Mouse (Mus musculus): ENCODE data around the gene Rbfox3.

Gene Rbfox3

DNA sequence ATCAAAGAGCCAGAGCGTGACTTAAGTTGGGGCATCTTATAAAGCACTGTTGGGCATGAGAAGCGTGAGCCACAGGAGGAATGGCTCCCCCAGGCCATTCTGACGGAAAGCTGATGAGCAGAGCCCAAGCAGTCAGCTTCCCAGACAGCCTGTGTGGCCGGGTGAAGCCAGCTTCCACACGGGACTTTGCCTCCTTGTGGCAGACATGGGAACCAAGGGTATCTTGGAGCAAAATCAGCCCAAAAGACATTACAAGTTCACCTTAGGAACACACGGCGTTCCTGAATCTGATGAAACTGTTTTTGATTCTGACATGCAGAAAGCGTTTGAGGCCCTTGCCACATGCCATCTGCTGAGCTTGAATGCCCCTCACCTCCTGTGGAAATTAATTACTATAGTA, 303.5 kb downstream of the Rbfox3 start:
- DNase-seq (ENCODE audit: low spot score in 2 of 2): no peak

DNA sequence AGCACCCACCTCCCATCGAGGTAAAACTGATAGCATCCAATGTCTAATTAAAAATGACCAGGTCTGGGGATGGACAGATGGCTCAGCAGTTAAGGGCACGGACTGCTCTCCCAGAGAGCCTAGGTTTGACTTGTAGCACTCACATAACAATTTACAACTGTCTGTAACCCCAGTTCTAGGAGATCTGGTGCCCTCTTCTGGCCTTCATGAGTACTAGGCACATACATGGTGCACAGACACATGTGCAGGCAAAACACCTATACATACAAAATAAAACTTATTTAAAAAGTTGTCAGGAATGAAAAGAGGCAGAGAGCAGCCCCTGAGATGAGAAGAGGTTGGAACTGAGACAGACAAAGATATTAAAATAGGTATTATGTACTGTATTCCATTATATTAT, 305.8 kb downstream of the Rbfox3 start:
- no peak for DNase-seq (ENCODE audit: low spot score in 2 of 2)

DNA sequence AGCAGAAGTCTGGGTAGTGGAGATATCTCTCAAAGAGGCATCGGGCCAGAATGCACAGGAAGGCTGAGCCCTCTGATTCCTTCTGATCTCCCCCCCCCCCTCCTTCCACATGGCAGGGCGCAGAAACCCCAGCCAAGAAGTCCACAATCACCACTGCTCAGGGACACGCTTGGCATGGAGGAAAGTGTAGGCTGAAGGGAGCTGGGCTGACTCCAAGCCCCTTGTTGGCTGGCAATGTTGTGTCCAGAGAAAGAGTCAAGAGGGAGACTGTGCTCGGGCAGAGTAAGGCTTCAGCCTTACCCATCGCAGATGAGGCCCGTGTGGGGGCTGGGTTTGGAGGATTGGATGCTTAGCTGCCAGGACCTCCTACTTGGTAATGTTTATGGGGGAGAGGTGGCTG, 307.2 kb downstream of the Rbfox3 start:
- no peak for DNase-seq (ENCODE audit: low spot score in 2 of 2)

DNA sequence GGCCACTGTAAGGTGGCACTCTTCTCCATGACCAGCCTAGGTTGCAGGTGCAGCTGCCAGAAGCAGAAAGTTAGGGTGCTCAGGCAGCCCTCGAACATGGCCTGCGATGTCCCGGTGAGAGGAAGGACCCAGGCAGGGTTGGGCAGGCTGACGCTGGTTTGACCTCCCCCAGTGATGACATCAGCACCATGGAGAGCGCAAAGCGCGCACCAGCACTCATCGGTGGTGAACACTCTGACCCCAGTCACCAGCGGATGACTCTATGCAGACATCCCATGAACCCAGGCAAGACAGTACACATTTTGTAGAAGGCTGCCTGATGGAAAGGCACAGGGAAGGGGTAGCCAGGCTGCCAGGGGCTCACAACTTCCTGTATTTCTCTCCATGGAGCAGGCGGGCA, 308.3 kb downstream of the Rbfox3 start:
- DNase-seq (ENCODE audit: low spot score in 2 of 2): no peak

DNA sequence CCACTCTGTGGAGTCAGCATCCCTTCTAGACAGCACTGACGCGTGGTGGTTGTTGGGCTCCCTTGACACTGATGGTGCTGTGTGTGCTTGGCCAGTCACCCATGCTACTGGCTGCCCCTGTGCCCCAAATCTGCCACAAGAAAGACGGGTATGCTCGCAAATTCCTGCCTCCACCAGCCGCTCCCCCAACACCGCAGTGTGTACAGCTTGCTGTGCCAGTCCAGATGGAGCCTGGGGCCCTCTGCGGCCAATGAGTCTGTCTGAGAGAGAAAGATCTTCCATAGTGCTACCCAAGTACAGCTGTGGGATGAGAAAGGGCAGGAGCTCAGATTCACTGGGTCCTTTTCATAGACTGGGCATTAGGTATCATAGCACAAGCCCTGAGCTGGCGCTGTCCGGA, 309.9 kb downstream of the Rbfox3 start:
- DNase-seq (ENCODE audit: low spot score in 2 of 2): no peak

DNA sequence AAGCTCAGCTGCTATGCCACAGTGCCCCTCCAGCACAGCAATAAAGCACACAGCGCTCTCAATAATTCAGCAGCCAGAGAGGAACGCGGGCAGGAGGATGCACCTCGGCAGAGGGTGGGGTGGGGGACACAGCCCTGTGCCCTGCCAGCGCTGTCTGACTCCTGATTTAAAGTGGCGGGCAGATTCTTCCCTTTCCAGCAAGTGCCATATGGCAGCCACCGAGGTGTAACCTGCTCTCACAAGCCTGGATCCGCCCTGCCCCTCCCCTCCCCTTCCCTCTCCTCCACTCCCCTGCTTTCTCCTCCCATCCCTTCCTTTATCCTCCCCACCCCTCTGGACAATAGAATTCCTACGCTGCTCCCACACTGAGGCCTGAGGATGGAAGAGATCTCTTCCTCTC, 311.2 kb downstream of the Rbfox3 start:
- no peak for DNase-seq (ENCODE audit: low spot score in 2 of 2)

DNA sequence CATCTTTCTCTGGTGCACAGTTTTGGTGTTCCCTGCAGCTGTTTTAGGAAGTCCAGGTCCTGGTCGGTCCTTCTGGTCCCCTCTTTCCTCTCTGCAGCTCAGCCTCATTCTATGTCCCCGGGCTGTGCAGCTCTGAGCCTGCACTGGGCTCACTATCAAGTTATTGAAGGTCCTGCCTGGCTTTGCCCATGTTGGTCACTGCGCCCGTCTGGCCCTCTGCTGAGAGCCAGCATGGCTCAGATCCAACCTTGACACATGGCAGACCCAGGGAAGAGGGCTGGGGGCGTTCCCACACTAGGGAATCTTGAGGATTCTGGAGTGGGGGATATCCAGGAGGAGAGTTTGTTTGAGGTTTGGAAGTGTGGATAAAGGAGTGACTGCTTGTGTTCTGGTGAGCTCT, 312.7 kb downstream of the Rbfox3 start:
- DNase-seq (ENCODE audit: low spot score in 2 of 2): no peak

DNA sequence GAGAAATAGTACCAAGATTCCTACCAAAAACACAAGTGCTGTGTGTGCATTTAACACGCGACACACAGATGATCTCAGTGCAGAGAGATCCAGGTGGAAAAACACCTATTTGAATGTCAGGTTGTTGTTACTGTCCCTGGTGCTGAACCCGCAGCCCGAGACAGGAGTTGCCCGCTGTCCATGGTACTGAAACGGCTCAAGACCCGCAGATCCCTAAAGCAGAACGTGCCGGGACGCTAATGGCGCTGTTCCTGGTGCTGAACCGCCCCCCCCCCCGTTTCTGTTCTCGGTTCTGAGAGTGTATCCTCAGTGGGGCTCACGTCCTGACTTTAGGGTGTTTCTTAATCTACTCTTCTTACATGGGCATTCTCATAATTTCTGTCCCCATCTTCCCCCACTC, 326.6 kb downstream of the Rbfox3 start:
- no peak for DNase-seq (ENCODE audit: low spot score in 2 of 2)

DNA sequence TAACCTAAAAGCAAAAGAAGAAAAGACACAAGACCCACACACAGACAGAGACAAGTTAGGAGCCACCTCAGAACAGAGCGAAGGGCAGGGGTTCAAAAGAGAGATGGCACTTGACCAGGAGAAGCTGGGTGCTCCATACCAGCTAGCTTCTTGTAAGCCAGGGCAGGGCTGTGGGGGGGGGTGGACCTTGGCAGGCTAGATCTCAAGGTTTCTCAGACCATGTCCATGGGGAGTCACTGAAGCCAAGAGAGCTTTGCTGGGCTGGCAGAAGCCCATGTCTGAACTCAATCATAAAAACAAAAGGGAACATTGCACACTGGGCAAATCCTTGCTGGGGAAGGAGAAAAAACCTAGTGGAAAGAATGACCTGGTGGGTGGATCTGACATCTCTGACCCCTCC, 327.4 kb downstream of the Rbfox3 start:
- DNase-seq (ENCODE audit: low spot score in 2 of 2): no peak

DNA sequence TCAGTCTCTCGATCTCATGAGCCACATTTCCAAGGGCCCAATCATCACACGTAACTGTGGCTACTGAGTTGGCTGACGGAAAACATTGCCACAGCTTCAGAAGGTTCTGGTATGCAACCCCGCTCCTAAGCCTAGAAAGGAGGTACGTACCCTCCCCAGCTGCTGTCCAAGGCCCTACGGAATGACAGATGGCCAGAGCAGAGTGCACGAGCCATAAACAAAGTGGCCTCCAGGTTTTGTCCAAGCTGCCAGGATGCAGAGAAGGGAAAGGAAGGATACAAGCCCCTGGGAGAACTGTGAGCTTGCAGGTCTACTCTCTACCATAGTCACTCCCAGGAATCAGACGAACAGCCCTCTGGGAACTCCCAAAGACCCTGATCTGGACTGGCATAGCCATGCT, 327.8 kb downstream of the Rbfox3 start:
- no peak for DNase-seq (ENCODE audit: low spot score in 2 of 2)

DNA sequence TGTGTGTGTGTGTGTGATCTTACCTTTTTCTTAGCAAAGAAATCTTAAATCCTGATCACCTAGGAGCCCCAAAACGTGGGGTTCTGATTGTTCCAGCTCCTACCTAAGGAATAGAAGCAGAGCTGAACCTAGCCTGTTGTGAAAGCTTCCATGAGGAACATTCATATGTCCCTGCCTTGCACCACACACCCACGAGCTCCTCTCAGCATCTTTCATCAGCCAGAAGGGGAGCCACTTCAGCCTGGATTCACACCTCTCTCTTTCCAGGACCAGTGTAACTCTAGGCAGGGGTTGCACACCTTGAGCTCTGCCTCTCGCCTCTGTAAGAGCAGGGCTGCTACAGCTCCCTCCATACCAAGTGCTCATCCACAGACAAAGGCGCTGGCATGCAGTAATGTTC, 330.4 kb downstream of the Rbfox3 start:
- DNase-seq (ENCODE audit: low spot score in 2 of 2): peak in 1 of 2 experiments; percentile 37

DNA sequence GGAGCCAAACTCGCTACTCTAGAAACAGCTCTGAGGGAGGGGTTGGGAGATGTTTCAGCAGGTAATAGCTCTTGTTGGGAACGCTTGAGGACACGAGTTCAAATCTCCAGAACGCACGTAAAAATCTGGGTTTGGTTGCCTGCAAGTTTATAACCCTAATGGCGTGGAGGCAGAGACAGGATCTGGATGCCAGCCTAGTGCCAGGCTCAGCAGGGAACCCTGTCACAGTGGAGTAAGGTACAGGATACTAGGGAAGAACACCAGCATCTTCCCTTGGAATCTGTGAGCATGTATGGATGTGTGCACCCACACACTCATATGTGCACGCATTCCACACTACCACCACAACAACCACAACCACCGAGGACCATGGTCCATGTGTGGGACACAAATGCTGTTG, 331.8 kb downstream of the Rbfox3 start:
- DNase-seq (ENCODE audit: low spot score in 2 of 2): no peak

DNA sequence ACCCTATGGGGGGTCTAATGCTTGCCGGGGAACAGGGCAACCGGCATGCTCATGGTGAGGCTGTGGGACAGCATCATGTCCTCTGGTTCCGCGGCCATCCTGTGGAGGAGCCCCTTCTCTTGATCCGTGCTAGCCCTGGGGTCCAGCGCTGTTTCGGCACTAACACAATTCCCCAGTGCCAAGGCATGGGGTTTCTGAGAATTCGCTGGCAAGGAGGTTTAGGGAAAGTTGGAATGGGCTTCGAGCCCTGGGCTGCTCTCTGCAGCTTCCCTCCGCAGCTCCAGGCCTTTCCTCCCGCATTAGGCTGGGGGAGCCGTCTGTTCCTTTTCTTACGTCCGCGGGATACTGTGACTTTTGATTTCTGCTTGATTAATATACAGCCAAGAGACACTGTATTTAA, 334.1 kb downstream of the Rbfox3 start:
- DNase-seq (ENCODE audit: low spot score in 2 of 2): no peak

DNA sequence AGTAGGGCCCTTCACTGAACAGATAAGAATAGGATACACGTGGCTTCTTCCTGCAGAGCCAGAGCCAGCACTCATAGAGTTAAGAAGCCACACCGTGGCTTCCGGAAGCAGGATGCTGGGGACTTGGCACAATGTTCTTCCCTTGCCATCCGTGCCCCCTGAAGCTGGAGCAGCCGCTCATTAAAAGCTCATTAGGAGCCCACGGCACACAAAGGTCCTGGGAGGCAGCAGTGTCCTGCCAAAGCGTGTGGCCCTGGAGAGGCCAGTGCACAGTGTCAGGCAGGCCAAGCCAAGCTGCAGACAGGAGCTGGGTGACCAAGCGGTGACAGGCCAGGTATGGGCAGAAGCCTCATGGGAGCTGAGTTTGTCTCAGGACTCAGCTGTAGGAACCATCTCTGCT, 334.8 kb downstream of the Rbfox3 start:
- DNase-seq (ENCODE audit: low spot score in 2 of 2): no peak

DNA sequence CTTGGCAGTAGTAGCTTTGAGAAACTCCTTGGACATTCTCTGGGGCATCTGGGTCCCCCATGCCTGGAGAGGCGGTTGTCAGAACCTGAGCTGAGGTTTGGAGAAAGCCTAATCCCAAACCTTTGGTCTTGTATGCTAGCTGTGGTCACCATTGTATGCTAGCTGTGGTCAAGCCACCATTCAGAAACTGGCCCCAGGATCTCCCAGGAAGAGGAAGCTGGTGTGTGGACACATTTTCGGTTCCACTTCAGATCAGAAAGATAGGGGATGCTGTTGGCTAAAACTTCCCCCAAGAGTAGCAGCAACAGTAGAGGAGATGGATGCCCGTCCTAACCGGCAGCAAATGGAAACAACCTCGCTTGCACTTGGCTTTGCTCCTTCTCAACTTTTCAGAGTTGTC, 337.0 kb downstream of the Rbfox3 start:
- no peak for DNase-seq (ENCODE audit: low spot score in 2 of 2)

DNA sequence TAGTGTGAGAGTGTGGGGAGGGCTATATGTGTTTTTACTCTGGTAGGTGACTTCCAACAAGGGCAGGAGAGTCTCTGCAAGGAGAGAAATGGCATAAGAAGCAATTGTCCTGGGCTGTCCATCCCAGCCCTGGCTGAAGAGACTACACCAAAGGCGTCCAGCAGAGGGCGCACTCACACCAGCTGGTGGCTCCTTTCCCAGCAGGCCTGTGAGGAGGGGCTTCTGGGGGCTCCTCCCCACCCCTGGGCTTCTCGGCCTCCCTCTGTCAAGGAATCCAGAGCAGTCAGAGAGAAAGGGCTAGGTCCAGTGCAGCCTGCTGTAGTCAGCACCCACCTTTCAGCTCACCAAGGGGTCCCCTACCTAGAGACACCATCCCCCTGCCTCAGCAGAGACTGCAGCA, 337.8 kb downstream of the Rbfox3 start:
- no peak for DNase-seq (ENCODE audit: low spot score in 2 of 2)

DNA sequence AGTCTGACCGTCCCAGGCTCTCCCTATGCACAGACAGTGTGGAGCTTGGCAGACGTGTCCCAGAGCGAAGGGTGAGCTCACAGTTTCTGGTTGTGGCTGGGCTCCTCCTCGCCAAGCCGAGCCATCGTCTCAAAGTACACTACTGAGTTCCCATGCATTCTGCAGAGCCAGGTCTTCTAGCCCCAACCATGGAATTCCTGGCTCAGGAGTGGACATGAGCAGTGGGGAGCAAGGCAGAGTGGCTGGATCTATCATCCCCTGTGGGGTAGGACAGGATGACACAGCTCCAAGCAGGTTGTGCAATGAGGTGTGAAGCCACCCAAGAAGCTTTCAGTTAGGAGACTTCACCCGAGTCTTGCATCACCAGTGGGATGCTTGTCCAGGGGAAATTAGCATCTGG, 338.4 kb downstream of the Rbfox3 start:
- DNase-seq (ENCODE audit: low spot score in 2 of 2): no peak

DNA sequence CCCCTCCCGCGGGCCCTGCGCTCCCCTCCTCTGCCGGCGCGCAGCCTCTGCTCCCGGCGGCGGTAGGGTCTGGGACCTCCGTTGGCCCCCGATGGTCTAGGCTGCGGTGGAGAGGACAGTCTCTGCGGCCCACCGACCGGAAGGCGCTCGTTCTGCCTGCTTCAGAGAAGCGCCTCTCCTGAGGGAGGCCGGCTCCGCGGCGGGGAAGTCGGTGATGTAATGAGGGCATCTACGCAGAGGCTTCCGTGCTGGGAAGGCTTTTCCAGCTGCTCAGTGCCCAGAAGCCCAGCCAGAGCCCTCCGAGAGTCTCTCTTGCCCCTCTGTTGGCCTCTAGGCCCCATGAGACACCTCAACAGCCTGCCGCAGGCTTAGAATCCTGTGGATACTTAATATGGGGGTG, 341.2 kb downstream of the Rbfox3 start:
- DNase-seq (ENCODE audit: low spot score in 2 of 2): no peak

DNA sequence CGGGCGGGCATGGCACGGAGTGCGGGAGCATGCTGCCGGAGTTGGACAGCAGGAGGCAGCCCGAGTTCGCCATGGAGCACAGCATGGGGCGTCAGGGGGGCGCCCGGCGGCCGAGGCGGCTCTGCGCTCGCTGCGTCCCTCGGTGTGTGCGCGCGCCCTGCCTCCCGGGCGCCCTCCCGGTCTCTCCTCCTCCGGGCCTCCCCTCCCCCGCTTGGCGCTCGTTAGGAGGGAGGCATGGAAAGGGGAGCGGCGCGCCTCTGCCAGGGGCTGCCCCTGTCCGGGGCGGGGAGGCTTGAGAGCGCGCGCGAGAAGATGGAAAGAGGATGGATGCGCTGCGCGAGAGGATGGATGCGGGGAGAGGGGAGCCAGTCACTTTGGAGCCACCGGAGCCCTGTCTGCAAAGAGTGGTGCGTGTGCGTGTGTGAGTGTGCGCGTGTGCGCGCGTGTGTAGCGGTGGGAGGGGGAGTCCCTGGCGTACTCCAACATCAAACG, 341.8 kb downstream of the Rbfox3 start:
- DNase-seq (ENCODE audit: low spot score in 2 of 2): peak in 1 of 2 experiments; percentile 43

DNA sequence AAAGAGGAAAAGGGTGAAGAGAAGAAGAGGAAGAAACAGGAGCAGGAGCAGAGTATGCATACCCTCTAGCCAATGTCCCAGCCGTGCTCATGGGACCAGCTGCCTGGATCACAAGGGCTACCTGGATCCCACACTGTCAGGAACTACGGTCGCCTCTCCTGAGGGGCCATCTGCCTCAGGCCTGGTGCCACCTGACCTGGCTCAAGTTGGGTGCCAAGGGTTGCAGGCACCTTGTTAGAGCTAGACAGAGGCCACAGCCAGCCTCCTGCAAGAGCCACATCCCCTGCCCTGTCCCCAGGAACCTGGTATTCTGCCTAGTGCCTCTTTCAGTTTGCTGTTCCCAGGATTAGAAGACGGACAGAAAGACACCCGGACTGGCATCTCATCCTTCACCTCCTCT, 347.5 kb downstream of the Rbfox3 start:
- DNase-seq (ENCODE audit: low spot score in 2 of 2): no peak

DNA sequence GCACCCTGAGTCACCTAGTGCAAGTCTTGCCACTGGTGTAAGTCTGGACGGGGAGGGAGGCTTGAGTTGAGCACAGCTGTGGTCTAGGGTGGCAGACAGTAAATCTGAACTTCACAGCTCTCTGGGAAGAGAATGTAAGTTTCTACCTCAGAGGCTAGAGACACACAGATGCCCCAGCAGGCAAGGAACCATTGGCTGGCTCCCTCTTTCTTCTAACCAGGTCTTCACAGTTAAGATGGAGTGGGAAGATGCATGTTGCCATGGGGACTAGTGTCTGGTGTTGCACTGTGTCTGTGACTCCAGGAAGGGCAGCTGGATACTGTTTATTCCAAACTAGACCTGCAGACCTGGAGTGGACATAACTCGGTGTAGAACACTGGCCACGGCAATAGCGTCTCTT, 348.6 kb downstream of the Rbfox3 start:
- DNase-seq (ENCODE audit: low spot score in 2 of 2): no peak

DNA sequence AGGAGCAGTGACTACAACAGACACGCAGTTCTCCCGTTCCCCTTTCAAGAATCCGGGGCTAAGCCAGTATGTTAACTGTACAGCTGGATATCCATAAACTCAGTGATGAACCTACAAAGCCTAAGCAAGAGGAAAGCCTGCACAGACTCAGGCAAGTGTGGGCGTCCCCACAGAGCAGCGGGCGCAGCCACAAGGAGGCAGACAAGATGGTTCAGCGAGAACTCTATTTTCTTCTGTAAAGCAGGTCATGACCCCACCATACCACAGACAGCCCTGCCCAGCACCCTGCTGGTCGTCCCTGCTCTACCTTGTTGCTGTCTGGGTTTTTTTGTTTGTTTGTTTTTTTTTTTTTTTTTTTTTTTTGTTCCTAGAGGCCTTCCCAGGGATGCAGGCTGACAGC, 353.2 kb downstream of the Rbfox3 start:
- peak in 1 of 2 experiments; percentile 38 for DNase-seq (ENCODE audit: low spot score in 2 of 2)

DNA sequence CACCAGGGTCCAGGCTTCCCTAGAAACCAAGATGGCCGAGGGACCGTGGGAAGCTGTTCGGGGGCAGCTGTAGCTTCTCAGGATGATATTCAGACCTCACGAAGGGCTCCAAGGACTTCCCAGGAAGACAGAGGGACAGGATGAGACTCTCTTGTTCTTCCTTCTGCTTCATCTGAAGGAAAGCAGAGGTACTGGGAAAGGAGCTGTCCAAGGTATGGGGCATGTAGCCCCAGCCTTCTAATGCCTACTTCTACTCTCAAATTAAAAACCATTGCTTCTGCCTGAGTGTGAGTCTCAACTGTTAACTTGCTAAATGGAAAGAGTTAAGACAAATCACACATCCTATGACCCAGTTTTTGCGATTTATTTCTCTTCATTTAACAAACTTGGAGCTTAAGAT, 355.8 kb downstream of the Rbfox3 start:
- DNase-seq (ENCODE audit: low spot score in 2 of 2): no peak

DNA sequence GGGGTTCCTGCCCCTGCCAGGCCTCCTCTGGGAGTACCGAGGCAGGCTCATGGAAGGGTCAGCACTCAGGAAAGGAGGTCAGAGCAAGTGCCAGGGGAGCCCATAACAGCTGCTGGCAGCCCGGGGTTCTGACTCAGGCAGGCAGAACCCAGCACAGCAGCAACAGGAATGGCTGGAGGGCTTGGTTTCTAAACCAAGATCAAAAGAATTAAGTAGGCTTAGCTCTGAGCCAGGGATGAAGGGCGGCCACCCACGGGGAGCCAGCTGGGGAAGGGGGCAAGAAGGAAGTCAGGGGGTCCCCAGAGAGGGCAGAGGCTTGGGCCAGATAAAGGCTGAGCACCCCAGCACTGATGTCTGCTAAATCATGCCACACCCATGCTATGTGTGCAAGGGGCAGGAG, 356.9 kb downstream of the Rbfox3 start:
- DNase-seq (ENCODE audit: low spot score in 2 of 2): no peak

DNA sequence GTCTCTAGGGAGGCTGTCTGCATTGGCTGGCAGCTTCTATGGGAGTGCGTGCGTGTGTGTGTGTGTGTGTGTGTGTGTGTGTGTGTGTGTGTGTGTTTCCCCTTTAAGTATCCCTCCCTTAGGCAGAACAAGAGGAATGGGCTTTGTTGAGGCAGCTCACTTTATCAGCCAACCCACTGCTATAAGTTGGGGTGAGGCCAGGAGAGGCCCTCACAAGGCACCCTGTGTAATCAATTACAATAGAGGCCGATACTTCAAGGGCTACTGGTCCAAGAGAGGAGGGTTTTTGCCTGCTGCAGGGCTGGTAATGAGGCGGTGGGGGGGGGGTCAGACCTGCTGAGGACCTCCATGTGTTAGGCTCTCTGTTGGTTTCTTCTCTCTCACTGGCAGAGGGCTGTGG, 357.5 kb downstream of the Rbfox3 start:
- DNase-seq (ENCODE audit: low spot score in 2 of 2): no peak
